Mouse (Mus musculus) cerebellum, adult 2 months (tissue): ENCODE measurements around the gene Ptchd1.

ENCODE experiments used
- CTCF ChIP-seq: fragments of 200-500 bp; IDR thresholded peaks from 2 replicates; pipeline ENCODE4 v1.5.1; 2011; ENCODE audit warnings: low read depth, mild to moderate bottlenecking, control low read depth, low read length, moderate library complexity, borderline replicate concordance; ENCODE audit not compliant: insufficient read depth
- POLR2A ChIP-seq: fragments of 200-500 bp; IDR thresholded peaks from 2 replicates; pipeline ENCODE4 v1.6.1; 2011; ENCODE audit warnings: low read length, control low read depth, borderline replicate concordance; ENCODE audit not compliant: insufficient read depth

- no peak for TF ChIP-seq CTCF
- no peak for TF ChIP-seq POLR2A
Measured at GRCm38 (mm10) chrX:155625671-155626196, 2.1 kb upstream of the Ptchd1 start.
